Mouse (Mus musculus) G1E (cell line): ENCODE data around the gene Sytl3.
"Not testable (repeated sequence)": the region's sequence is repeated elsewhere in the genome, so short reads cannot be mapped to it uniquely, and the experiment has no call there.

Experiments
- CTCF ChIP-seq: IDR thresholded peaks from 2 replicates; pipeline ENCODE4 v1.5.1; 2012; ENCODE audit warnings: low read depth, low read length, inconsistent platforms, mixed read lengths
- GATA1 ChIP-seq: IDR thresholded peaks from 2 replicates; pipeline ENCODE4 v1.6.1; 2012; ENCODE audit warnings: borderline replicate concordance, low read length, inconsistent platforms, mixed read lengths

DNA sequence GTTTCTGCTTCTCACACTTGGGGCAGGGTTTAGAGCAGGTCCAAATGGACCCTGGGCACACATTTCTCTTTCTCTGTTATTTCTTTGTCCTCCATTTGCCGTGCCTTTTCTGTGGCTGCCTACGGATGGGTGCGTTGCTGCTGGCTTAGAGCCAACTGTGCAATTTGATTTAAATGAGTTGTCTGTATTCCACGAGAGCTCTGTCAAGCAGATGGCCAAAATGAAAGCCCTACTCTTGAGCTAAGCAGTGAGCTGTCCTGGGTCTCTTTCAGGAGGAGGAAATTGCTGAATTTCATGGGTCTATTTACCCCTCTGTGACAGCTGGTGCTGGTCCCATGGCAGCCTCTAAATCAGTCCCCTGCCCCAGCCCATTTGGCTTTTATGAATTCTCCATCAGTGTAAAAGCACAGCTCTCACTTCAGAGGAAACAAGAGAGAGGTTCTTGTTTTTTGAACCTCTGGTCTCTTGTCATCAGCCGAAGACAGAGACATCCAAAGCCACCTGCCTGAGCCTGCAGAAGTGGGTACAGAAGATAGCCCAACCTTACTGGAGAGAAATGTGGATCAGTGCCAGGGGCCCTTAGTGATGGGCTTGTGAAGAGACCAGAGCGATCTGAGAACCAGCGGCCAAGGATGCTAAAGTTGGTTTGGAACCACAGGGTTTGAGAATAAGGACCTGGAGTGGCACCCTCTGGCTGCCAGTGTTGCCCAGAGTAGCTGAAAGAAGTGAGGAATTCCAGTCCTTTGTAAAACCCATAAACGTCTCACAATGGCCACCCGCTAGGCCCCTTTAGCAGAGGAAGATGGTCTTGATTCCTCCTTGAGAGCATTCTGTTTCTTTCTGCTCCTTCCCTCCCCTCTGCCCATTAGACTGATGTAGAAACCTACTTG lies 44.7 kb downstream of the Sytl3 start:
- TF ChIP-seq CTCF, GATA1: not testable (repeated sequence)
